In genomic region chr2:128713548-128714003, GRCm38 (mm10) we compare ENCODE assay signal across 8 mouse cellular contexts. TPM values are rescaled to one million over a fixed set of nuclear protein-coding genes. Genes with fewer than 3 reads are reported as not detected.
DNase-seq lines count a peak whose midpoint lies in the region; ATAC-seq and TF ChIP-seq lines count a peak whose summit lies in the region.

No protein-coding gene starts in this region.

- WGBS in heart, embryonic 11.5 days (ENCODE audit: insufficient replicate concordance), result 58% methylated on average over 5 of the region's 5 CpGs
- WGBS in heart, adult 2 months, result 63% methylated on average over 5 of the region's 5 CpGs
- 59% methylated on average over 5 of the region's 5 CpGs for WGBS in hindbrain, embryonic 12.5 days
- 7% methylated on average over 5 of the region's 5 CpGs for WGBS in limb, embryonic 11.5 days

- H3K27ac ChIP-seq in heart, embryonic 11.5 days (ENCODE audit: low read depth, low read length), result peak overlapping the region; percentile 29; the same call in 1 of the 2 replicates
- H3K27ac ChIP-seq in heart, adult 2 months, result no peak overlapping the region
- peak overlapping the region; percentile 45 for H3K27ac ChIP-seq in hindbrain, embryonic 12.5 days
- peak overlapping the region; percentile 95 for H3K27ac ChIP-seq in limb, embryonic 11.5 days (replicated peaks; ENCODE audit: low read depth, low read length)

- no peak overlapping the region for H3K9ac ChIP-seq in heart, embryonic 11.5 days (ENCODE audit: low read depth, low read length)
- H3K9ac ChIP-seq in heart, adult 2 months (ENCODE audit: low read depth, low read length), result no peak overlapping the region
- H3K9ac ChIP-seq in hindbrain, embryonic 12.5 days, result no peak overlapping the region
- H3K9ac ChIP-seq in limb, embryonic 11.5 days (ENCODE audit: low read length), result no peak overlapping the region

- intact Hi-C loops in heart, adult 2 months (cut with DNase I), result no loop called here

- no peak for TF ChIP-seq EP300 in heart, adult 2 months (IDR thresholded peaks at IDR 0.05; ENCODE audit: insufficient read depth, low read depth, low read length)

- DNase-seq in heart, adult 2 months, result no peak
- DNase-seq in adipocyte (ENCODE audit: low spot score), result peak; percentile 69
- peak; percentile 94 for DNase-seq in limb, embryonic 11.5 days (ENCODE audit: low spot score)
- peak; percentile 20 for DNase-seq in ovary, adult 18-20 months (ENCODE audit: low spot score)
- no peak for DNase-seq in thymus, postnatal 0 days (ENCODE audit: low spot score)
- no peak for DNase-seq in spleen, postnatal 14 days (ENCODE audit: low spot score in 2 of 2)

- no peak for TF ChIP-seq CTCF in heart, adult 2 months (IDR thresholded peaks at IDR 0.05)

- peaks cover 13% of the 10 kb centered on the region; the same call in 1 of the 2 replicates for H3K4me1 ChIP-seq in heart, embryonic 11.5 days (ENCODE audit: control insufficient read depth, insufficient read depth, low read length)
- H3K4me1 ChIP-seq in heart, adult 2 months (ENCODE audit: control insufficient read depth, insufficient read depth, low read length), result peaks cover 2% of the 10 kb centered on the region
- H3K4me1 ChIP-seq in hindbrain, embryonic 12.5 days, result peaks cover 10% of the 10 kb centered on the region; the same call in 1 of the 2 replicates
- H3K4me1 ChIP-seq in limb, embryonic 11.5 days (ENCODE audit: control insufficient read depth, insufficient read depth, low read length), result peaks cover 46% of the 10 kb centered on the region

- no peaks in the 10 kb centered on the region for H3K27me3 ChIP-seq in heart, embryonic 11.5 days (ENCODE audit: control insufficient read depth, insufficient read depth, low read length)
- no peaks in the 10 kb centered on the region for H3K27me3 ChIP-seq in heart, adult 2 months (ENCODE audit: control insufficient read depth, insufficient read depth, low read length)
- no peaks in the 10 kb centered on the region for H3K27me3 ChIP-seq in hindbrain, embryonic 12.5 days
- H3K27me3 ChIP-seq in limb, embryonic 11.5 days (ENCODE audit: control insufficient read depth, insufficient read depth, low read length), result no peaks in the 10 kb centered on the region

- H3K36me3 ChIP-seq in heart, embryonic 11.5 days (ENCODE audit: control insufficient read depth, insufficient read depth, low read length), result no peaks in the 10 kb centered on the region
- no peaks in the 10 kb centered on the region; the same call in 1 of the 2 replicates for H3K36me3 ChIP-seq in heart, adult 2 months (ENCODE audit: control insufficient read depth, insufficient read depth, low read length)
- H3K36me3 ChIP-seq in hindbrain, embryonic 12.5 days, result no peaks in the 10 kb centered on the region
- no peaks in the 10 kb centered on the region for H3K36me3 ChIP-seq in limb, embryonic 11.5 days (ENCODE audit: control insufficient read depth, insufficient read depth, low read length)

- no peak for ATAC-seq in heart, embryonic 11.5 days (replicated peaks; ENCODE audit: insufficient number of reproducible peaks, low FRiP score, low TSS enrichment)
- ATAC-seq in hindbrain, embryonic 12.5 days (ENCODE audit: low FRiP score), result no peak
- peak; percentile 78 for ATAC-seq in limb, embryonic 11.5 days (ENCODE audit: insufficient number of reproducible peaks, low FRiP score, low TSS enrichment, low read depth)

- no peaks in the 10 kb centered on the region for H3K9me3 ChIP-seq in heart, embryonic 11.5 days (replicated peaks; ENCODE audit: control insufficient read depth, low read length)
- no peaks in the 10 kb centered on the region for H3K9me3 ChIP-seq in hindbrain, embryonic 12.5 days (replicated peaks)
- H3K9me3 ChIP-seq in limb, embryonic 11.5 days (ENCODE audit: control insufficient read depth, low read length), result no peaks in the 10 kb centered on the region

- peaks cover 2% of the 10 kb centered on the region; the same call in 1 of the 2 replicates for H3K79me2 ChIP-seq in heart, adult 2 months (replicated peaks; ENCODE audit: control insufficient read depth, insufficient read depth, low read length)

- H3K4me2 ChIP-seq in heart, embryonic 11.5 days, result no peak overlapping the region
- H3K4me2 ChIP-seq in hindbrain, embryonic 12.5 days (replicated peaks), result no peak overlapping the region
- H3K4me2 ChIP-seq in limb, embryonic 11.5 days (ENCODE audit: low read depth, severe bottlenecking), result peak overlapping the region; percentile 18; the same call in 1 of the 2 replicates

- no peak for TF ChIP-seq POLR2A in heart, adult 2 months (IDR thresholded peaks at IDR 0.05; ENCODE audit: insufficient read depth, low read depth, low read length)

- H3K4me3 ChIP-seq in heart, embryonic 11.5 days (ENCODE audit: low read depth, low read length), result no peak overlapping the region
- no peak overlapping the region for H3K4me3 ChIP-seq in heart, adult 2 months
- H3K4me3 ChIP-seq in hindbrain, embryonic 12.5 days, result no peak overlapping the region
- H3K4me3 ChIP-seq in limb, embryonic 11.5 days (ENCODE audit: low read depth, low read length), result no peak overlapping the region

RNA-seq across cellular contexts. Expression of gene Mertk, which starts 14.8 kb away (rescaled TPM):
- polyA plus RNA-seq in heart, embryonic 11.5 days (2014; fragmentation: Nextera tagmentation; extraction: Ambion mirVana), result 3.9 and 4.1 TPM in 2 replicates
- total RNA-seq in heart, adult 2 months (2021), result 1 to 10 TPM; 4.0 to 6.5 TPM
- polyA plus RNA-seq in heart, adult 2 months (2012; rRNA removed), result 2.5 and 3.3 TPM in 2 replicates
- 6.5 and 6.8 TPM in 2 replicates for polyA plus RNA-seq in hindbrain, embryonic 12.5 days (2016; fragmentation: Nextera tagmentation; extraction: Ambion mirVana)
- 22.5 and 23.8 TPM in 2 replicates for polyA plus RNA-seq in limb, embryonic 11.5 days (2014; fragmentation: Nextera tagmentation; extraction: Ambion mirVana)
- polyA plus RNA-seq in thymus, postnatal 0 days (2015; fragmentation: Nextera tagmentation; extraction: Ambion mirVana), result 1.5 and 1.9 TPM in 2 replicates

RNA-seq across cellular contexts. Expression of gene Anapc1, which starts 26.4 kb away (rescaled TPM):
- 62.6 and 65.1 TPM in 2 replicates for polyA plus RNA-seq in heart, embryonic 11.5 days (2014; fragmentation: Nextera tagmentation; extraction: Ambion mirVana)
- total RNA-seq in heart, adult 2 months (2021), result 10 to 100 TPM; 39.4 to 45.5 TPM
- 31.0 and 33.4 TPM in 2 replicates for polyA plus RNA-seq in heart, adult 2 months (2012; rRNA removed)
- 79.1 and 82.8 TPM in 2 replicates for polyA plus RNA-seq in hindbrain, embryonic 12.5 days (2016; fragmentation: Nextera tagmentation; extraction: Ambion mirVana)
- polyA plus RNA-seq in limb, embryonic 11.5 days (2014; fragmentation: Nextera tagmentation; extraction: Ambion mirVana), result 99.7 and 103 TPM in 2 replicates
- polyA plus RNA-seq in thymus, postnatal 0 days (2015; fragmentation: Nextera tagmentation; extraction: Ambion mirVana), result 35.4 and 35.9 TPM in 2 replicates

Comparison
In these comparisons a context has a peak if more than half of its experiments do, and no peak if none do; other contexts are left out.
1. DNase-seq: peak in adipocyte (single experiment), limb, embryonic 11.5 days (single experiment) and ovary, adult 18-20 months (single experiment); none in heart, adult 2 months (0 of 2), thymus, postnatal 0 days (single experiment) and spleen, postnatal 14 days (0 of 2).